Mouse (Mus musculus): ENCODE measurements around the gene 1700049E17Rik1.
"Not testable (repeated sequence)": the region's sequence is repeated elsewhere in the genome, so short reads cannot be mapped to it uniquely, and the experiment has no call there.

The 1700049E17Rik1 gene

DNA sequence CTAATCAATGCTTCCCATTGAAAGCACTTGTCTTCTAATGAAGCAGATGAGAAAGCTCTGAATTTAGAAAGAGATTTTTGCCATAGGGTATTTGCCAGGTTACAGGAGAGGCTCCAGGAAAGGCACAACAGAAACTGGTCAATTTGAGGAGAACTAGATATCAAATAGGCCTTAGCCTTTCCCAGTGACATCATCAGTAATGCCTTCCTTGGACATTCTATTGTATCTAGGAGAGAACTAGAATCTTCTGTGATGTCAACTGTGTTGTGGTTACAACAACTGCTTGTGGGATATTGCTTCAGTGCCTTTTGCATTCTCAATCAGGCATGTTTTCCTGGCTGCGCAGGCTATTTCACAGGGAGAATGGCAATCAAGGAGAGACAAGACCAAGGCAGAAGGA, at the start of gene 1700049E17Rik1:
1700049E17Rik1 (plus strand) TSS at position 301 of the 400 bp plus-strand sequence.
- DNase-seq = not testable (repeated sequence)

GRCm38 (mm10) chr14:41907190-41907589, 17.6 kb upstream of the 1700049E17Rik1 start, which contains the start of gene Gm7980:
Gene Gm7980 (minus strand): TSS chr14:41907290.
- DNase-seq = not testable (repeated sequence)

DNA sequence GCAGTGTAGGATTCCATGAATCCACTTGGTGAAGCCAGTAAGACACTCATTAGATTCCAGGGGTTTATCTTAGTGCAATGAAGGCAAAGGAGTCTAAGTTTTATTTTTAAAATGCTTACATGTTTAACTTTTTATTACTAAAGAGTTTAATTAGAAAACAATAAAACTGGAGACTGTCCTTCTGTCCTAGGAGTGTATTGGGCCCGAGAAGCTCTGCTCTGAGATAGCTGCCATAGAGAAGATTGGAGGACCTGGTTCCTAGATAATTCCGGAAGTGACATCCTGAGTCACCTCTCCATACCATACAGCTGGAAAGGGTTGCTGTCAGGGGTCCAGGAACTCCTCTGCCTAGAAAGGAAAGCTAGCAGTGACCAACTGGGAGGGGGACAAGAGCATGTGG, 18.9 kb downstream of the 1700049E17Rik1 start, which contains the start of gene 1700024B05Rik:
1700024B05Rik (plus strand) TSS at position 301 of the 400 bp plus-strand sequence.
- not testable (repeated sequence) for DNase-seq

DNA sequence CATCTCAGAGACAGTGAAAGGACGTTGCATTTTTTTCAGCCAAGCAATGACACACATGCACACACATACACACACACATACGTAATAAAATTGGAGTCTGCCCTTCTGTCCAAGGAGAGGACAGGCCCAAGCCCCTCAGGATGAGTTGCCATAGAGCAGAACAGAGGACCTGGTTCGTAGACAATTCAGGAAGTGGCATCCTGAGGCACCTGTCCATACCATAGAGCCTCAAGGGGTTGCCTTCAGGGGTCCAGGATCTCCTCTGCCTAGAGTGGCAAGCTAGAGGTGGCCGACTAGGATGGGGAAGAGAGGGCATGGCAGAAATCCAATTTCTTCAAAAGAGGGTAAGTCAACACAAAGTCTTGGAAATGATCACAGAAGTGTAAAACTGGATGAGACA, 39.3 kb downstream of the 1700049E17Rik1 start:
- peak; percentile 89 for DNase-seq

DNA sequence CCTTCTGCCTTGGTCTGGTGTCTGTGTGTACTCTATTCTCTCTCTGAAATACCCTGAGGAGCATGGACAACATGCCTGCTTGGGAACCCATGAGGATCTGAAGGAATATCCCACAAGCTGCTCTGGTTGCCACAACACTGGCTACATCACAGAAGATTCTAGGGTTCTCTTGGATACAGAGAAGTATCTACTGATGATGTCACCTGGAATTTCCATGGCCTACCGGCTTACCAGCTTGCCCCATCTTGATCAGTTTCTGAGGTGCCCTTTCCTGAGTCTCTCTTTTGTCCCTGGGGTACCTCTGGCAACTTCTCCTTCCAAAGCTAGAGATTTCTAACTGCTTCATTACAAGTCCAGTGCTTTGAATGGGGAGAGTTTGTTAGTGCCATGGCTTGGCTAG, 43.1 kb downstream of the 1700049E17Rik1 start, which contains the start of gene Gm6401:
Gm6401 (minus strand) TSS at position 101 of the 400 bp plus-strand sequence.
- DNase-seq = not testable (repeated sequence)

GRCm38 (mm10) chr14:41968596-41968995, 43.8 kb downstream of the 1700049E17Rik1 start:
- peak; percentile 92 for DNase-seq

Data from heart, adult 11 months (tissue).